In the genomic region with DNA sequence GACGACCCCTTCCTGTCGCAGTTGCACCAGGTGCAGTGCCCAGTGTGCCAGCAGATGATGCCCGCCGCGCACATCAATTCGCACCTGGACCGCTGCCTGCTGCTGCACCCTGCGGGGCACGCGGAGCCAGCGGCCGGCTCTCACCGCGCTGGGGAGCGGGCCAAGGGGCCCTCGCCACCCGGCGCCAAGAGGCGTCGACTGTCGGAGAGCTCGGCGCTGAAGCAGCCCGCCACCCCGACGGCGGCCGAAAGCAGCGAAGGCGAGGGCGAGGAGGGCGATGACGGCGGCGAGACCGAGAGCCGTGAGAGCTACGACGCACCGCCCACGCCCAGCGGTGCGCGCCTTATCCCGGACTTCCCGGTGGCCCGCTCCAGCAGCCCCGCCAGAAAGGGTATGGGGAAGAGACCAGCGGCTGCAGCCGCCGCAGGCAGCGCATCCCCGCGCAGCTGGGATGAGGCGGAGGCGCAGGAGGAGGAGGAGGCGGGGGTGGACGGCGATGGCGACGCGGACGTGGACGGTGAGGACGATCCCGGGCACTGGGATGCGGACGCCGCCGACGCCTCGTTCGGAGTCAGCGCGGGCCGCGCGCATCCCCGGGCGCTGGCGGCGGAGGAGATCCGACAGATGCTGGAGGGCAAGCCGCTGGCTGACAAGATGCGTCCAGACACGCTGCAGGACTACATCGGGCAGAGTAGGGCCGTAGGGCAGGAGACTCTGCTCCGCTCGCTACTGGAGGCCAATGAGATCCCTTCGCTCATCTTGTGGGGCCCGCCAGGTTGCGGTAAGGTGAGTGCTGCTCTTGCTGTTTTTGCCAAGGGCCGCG, we compare ENCODE assay signal across 1 mouse cellular context.
TF ChIP-seq lines count a peak whose summit lies in the region.

Gene D930007J09Rik (minus strand): TSS at position 591 of the 823 bp plus-strand sequence.

TF ChIP-seq in CH12.LX, 34 proteins besides CTCF, POLR2A, EP300 and RAD21 (continued from another document):
- no peak for TF ChIP-seq USF1 (IDR thresholded peaks at IDR 0.05; ENCODE audit: low read depth, low read length)
- TF ChIP-seq E2F4 (IDR thresholded peaks at IDR 0.05; ENCODE audit: insufficient replicate concordance, low read depth, low read length) = no peak
- no peak for TF ChIP-seq NELFE (IDR thresholded peaks at IDR 0.05; ENCODE audit: low read depth, low read length)
- TF ChIP-seq NRF1 (IDR thresholded peaks at IDR 0.05; ENCODE audit: low read depth, low read length) = peak; percentile 35; the same call in 1 of the 2 replicates
- no peak for TF ChIP-seq PAX5 (IDR thresholded peaks at IDR 0.05; ENCODE audit: low read length)
